Mouse (Mus musculus) liver, embryonic 14.5 days (tissue): ENCODE measurements around the gene Tex19.1. TPM values are rescaled to one million over a fixed set of nuclear protein-coding genes. Genes with fewer than 3 reads are reported as not detected.

Experiments
- ATAC-seq: fragments of 200-750 bp; cut with Nextera tagmentation; 2 replicates; pipeline ENCODE4 v1.8.0; 2017; ENCODE audit warnings: moderate number of reproducible peaks, mild to moderate bottlenecking, moderate library complexity; ENCODE audit not compliant: insufficient read depth
- DNase-seq, 3 experiments: peaks; one replicate each; pipeline ENCODE4 v3.0.0-alpha.2; 2012 to 2013; ENCODE audit warnings: low read depth in 3 of 3, low spot score in 3 of 3
- H3K27ac ChIP-seq: fragments of 300-500 bp; sonication (generic); 2 replicates; pipeline ENCODE4 v1.5.1; 2014; ENCODE audit warnings: moderate library complexity, mild to moderate bottlenecking, control low read depth, inconsistent platforms
- H3K27me3 ChIP-seq: fragments of 300-500 bp; sonication (generic); 2 replicates; pipeline ENCODE4 v1.6.1; 2014; ENCODE audit warnings: mild to moderate bottlenecking, low read length, moderate library complexity; ENCODE audit not compliant: control insufficient read depth, insufficient read depth
- H3K36me3 ChIP-seq: fragments of 300-500 bp; sonication (generic); replicated peaks from 2 replicates; pipeline ENCODE4 v1.6.1; 2014; ENCODE audit warnings: low read depth; ENCODE audit not compliant: control insufficient read depth, insufficient read depth
- H3K4me1 ChIP-seq, 2 experiments: fragments of 200-500 bp in 1 of 2; fragments of 300-500 bp in 1 of 2; sonication (generic) in 1 of 2; replicated peaks; 2 replicates each; pipeline ENCODE4 v1.6.1; 2012 to 2014; ENCODE audit warnings: antibody characterized with exemption in 1 of 2, inconsistent platforms in 1 of 2, low read length in 1 of 2; ENCODE audit not compliant: control insufficient read depth in 2 of 2, insufficient read depth in 2 of 2
- H3K4me2 ChIP-seq: fragments of 300-500 bp; sonication (generic); 2 replicates; pipeline ENCODE4 v1.6.1; 2014; ENCODE audit warnings: low read depth, mild to moderate bottlenecking, control low read depth, moderate library complexity
- H3K4me3 ChIP-seq, 2 experiments: fragments of 200-500 bp in 1 of 2; fragments of 300-500 bp in 1 of 2; sonication (generic) in 1 of 2; 2 replicates each; pipeline ENCODE4 v1.5.1; 2012 to 2014; ENCODE audit warnings: low read depth in 2 of 2, low read length in 2 of 2, mild to moderate bottlenecking in 2 of 2, control low read depth in 1 of 2, inconsistent platforms in 1 of 2, moderate library complexity in 1 of 2; ENCODE audit not compliant: insufficient read depth in 1 of 2
- H3K9ac ChIP-seq: fragments of 300-500 bp; sonication (generic); replicated peaks from 2 replicates; pipeline ENCODE4 v1.6.1; 2014; ENCODE audit warnings: mild to moderate bottlenecking, control low read depth, moderate library complexity
- H3K9me3 ChIP-seq: fragments of 300-500 bp; sonication (generic); 2 replicates; pipeline ENCODE4 v1.6.1; 2016; ENCODE audit warnings: low read length, mixed read lengths; ENCODE audit not compliant: control insufficient read depth
- CTCF ChIP-seq: IDR thresholded peaks from 2 replicates; pipeline ENCODE4 v1.5.1; 2016; ENCODE audit warnings: antibody characterized with exemption, low read depth, control low read depth
- EP300 ChIP-seq: IDR thresholded peaks from 2 replicates; pipeline ENCODE4 v1.6.1; 2016; ENCODE audit warnings: antibody characterized with exemption, low read depth
- WGBS: fragments of 180-500 bp; shearing (Covaris S2); extraction: QIAGEN DNeasy Blood & Tissue Kit; methylation state at CpG from one replicate; pipeline ENCODE4 v1.1.7; 2014; ENCODE audit not compliant: insufficient replicate concordance; 5-methylcytosine and 5-hydroxymethylcytosine counted together
- polyA plus RNA-seq, 2 experiments: library from polyadenylated mRNA; depleted of rRNA in 1 of 2; stranded (reverse) in 1 of 2; unstranded in 1 of 2; fragments of >200 nt; fragmentation: Nextera tagmentation in 1 of 2; extraction: Ambion mirVana in 1 of 2; gene quantifications; 2 replicates each; pipeline versions ENCODE4 v1.2.1 to v1.2.3; 2012 to 2014

Tex19.1 gene
- polyA plus RNA-seq, 2 experiments = 0.08 TPM; not detected in 1

DNA sequence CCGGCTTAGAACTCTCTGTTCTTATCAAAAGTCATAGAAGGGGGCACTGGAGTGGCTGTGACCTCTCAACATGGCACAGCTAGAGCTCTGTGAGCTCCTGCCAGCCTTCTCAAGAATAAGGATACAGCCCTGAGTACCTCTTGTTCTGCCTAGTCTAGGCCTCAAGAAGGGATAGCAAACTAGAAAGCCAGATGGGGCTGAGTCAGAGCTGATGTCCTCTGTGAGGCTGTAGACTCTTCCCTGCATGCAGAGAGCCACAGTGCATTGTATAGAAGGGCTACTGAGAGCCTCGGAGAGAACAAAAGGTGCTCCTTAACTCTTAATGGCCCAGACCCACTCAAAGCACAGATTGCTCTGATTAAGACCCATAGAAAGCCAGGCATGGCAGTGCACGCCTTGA lies 28.3 kb downstream of the Tex19.1 start:
- no peaks in the 10 kb centered on the region for H3K4me1 ChIP-seq
- no peak for ATAC-seq
- no peak for TF ChIP-seq EP300
- no peak for TF ChIP-seq CTCF
- H3K4me2 ChIP-seq = no peak overlapping the region
- no peaks in the 10 kb centered on the region for H3K9me3 ChIP-seq
- no peaks in the 10 kb centered on the region for H3K36me3 ChIP-seq
- H3K27ac ChIP-seq = no peak overlapping the region
- no peak overlapping the region for H3K4me3 ChIP-seq
- H3K27me3 ChIP-seq = no peaks in the 10 kb centered on the region
- DNase-seq = no peak
- H3K9ac ChIP-seq = no peak overlapping the region
- 50% methylated on average over 3 of the region's 3 CpGs for WGBS

DNA sequence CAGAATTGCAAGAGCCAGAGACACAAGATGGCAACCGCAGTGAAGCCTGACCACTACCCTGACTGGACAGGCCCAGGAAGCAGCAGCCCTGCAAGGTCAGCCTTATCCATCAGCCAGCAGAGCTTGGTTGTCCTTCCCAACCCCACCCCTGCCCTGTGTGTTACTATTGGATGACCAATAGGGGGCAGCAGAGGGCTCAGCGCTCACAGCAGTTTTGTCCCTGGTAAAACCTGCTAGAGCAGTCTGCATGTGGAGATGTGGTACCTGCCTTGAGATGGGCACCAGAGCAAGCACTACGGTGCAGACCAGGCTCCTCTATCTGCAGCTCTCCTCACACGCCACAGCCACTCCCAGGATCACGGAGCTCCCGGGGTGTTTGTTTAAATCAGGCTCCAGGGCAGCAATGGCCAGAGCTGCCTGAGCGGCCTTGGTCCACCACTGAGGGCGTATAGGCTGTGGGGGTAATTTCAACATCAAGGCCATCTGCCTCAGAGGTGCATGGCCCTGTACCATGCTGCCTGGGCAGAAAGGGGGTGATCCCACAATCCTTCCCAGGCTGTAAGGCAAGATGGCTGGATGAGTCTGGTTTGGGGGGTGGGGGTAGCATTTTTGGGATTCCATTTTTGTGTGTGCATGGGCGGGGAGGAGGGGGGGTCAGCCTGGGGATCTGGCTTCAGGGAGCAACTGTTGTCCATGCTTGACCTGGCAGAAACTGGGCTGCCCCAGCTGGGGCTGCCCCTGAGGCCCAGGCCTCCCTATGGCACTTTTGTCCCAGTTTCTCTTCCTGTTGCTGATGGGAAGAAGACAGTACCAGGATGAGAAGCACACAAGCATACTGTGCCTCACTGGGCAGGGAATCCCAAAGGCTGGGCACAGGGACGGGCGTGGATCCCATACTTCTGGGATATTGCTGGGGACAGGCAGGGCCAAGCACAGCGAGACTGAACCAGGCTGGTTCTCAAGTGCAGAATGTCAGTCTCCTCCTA lies 30.6 kb downstream of the Tex19.1 start:
- DNase-seq = peak; percentile 23 to 31 (median 24)
- TF ChIP-seq CTCF (peak; percentile 99), EP300 (no peak)
- 48% methylated on average over 12 of the region's 12 CpGs for WGBS
- H3K4me1 ChIP-seq = no peaks in the 10 kb centered on the region
- no peaks in the 10 kb centered on the region for H3K27me3 ChIP-seq
- no peak overlapping the region for H3K4me2 ChIP-seq
- no peaks in the 10 kb centered on the region for H3K9me3 ChIP-seq
- no peak overlapping the region for H3K9ac ChIP-seq
- H3K27ac ChIP-seq = no peak overlapping the region
- peak; percentile 57; the same call in 1 of the 2 replicates for ATAC-seq
- H3K4me3 ChIP-seq = no peak overlapping the region
- no peaks in the 10 kb centered on the region for H3K36me3 ChIP-seq

DNA sequence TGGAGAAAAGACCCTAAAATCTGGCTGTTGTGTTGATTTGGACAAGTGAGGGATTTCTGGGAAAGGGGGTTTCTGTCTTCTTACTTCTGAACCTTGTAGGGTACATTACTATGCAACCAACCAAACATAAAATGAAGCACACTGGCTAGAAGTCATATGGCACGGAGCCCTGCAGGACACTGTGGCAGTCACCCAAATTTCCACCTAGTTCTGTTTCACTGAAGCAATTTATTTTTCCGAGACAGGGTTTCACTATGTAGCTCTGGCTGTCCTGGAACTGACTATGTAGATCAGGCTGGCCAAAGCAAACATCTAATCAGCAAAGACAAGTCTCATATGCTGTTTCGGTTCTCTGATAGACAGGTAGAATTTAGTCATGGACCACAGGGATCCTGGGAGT lies 43.7 kb downstream of the Tex19.1 start:
- Histone ChIP-seq H3K9ac (no peak overlapping the region), H3K9me3 (no peaks in the 10 kb centered on the region), H3K36me3 (no peaks in the 10 kb centered on the region), H3K4me1 (no peaks in the 10 kb centered on the region), H3K27ac (no peak overlapping the region), H3K27me3 (no peaks in the 10 kb centered on the region), H3K4me3 (no peak overlapping the region), H3K4me2 (no peak overlapping the region)
- ATAC-seq = no peak
- no peak for DNase-seq
- WGBS = 67% methylated on average over 3 of the region's 3 CpGs
- TF ChIP-seq EP300 (no peak), CTCF (no peak)

DNA sequence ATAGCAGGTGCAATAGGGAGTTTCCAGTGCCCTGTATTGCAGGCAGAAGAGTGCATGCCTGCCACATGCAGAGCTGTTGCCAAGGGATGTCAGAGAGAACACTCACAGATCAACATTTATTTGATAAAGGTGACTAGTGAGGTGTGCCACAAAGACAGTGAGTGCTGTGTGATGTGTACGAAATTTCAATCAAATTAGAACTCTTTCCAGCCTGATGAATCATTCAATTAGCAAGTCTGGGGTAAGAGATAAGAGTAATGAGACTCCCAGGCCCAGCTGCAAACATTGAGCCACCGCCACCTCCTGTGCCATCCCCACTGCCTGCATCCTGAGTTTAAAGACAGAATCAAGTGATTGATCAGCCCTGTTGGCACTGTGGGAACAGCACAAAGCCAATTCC lies 46.8 kb downstream of the Tex19.1 start:
- TF ChIP-seq EP300 = no peak
- no peak for TF ChIP-seq CTCF
- no peaks in the 10 kb centered on the region for H3K27me3 ChIP-seq
- no peaks in the 10 kb centered on the region for H3K4me1 ChIP-seq
- no peak overlapping the region for H3K27ac ChIP-seq
- 25% methylated on average over 2 of the region's 2 CpGs for WGBS
- ATAC-seq (no peak), DNase-seq (no peak)
- no peaks in the 10 kb centered on the region for H3K36me3 ChIP-seq
- no peak overlapping the region for H3K9ac ChIP-seq
- H3K4me2 ChIP-seq = no peak overlapping the region
- H3K9me3 ChIP-seq = no peaks in the 10 kb centered on the region
- no peak overlapping the region for H3K4me3 ChIP-seq

DNA sequence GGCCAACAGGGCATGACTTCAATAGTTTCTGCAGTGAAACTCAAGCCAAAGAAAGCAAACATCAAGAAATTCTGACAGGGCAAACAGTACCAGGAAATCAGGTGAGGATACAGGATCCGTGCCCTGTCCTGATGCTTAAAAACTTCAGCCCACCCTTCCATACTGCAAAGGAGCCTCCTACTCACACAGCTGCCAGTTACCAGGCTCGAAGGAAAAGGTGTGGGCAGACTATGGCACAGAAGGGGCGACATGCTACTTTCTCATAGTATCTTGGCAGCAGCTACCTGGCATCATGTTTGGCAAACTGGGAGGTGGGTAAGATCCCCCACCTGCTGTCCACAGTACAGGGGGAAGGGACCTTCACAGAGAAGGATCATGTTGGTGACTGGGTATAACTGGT lies 47.5 kb downstream of the Tex19.1 start:
- 61% methylated on average over 3 of the region's 3 CpGs for WGBS
- no peak overlapping the region for H3K9ac ChIP-seq
- no peaks in the 10 kb centered on the region for H3K9me3 ChIP-seq
- no peak overlapping the region for H3K4me2 ChIP-seq
- no peak overlapping the region for H3K4me3 ChIP-seq
- H3K27me3 ChIP-seq = no peaks in the 10 kb centered on the region
- no peak for ATAC-seq
- DNase-seq = no peak
- H3K4me1 ChIP-seq = no peaks in the 10 kb centered on the region
- TF ChIP-seq CTCF (no peak), EP300 (no peak)
- no peak overlapping the region for H3K27ac ChIP-seq
- no peaks in the 10 kb centered on the region for H3K36me3 ChIP-seq

Other genes with a start within 250 kb of the Tex19.1 start
- gene Ccdc57, start 213.3 kb upstream of the Tex19.1 start, polyA plus RNA-seq (2012; rRNA removed) = 1.2 and 1.4 TPM in 2 replicates
- 1.3 and 1.4 TPM in 2 replicates for gene Ccdc57, start 213.3 kb upstream of the Tex19.1 start, polyA plus RNA-seq (2014; fragmentation: Nextera tagmentation; extraction: Ambion mirVana)
- 23.5 and 25.0 TPM in 2 replicates for gene Slc16a3, start 197.7 kb upstream of the Tex19.1 start, polyA plus RNA-seq (2012; rRNA removed)
- 25.8 and 31.6 TPM in 2 replicates for gene Slc16a3, start 197.7 kb upstream of the Tex19.1 start, polyA plus RNA-seq (2014; fragmentation: Nextera tagmentation; extraction: Ambion mirVana)
- gene Csnk1d, start 154.8 kb upstream of the Tex19.1 start, polyA plus RNA-seq (2012; rRNA removed) = 22.5 and 27.0 TPM in 2 replicates
- gene Csnk1d, start 154.8 kb upstream of the Tex19.1 start, polyA plus RNA-seq (2014; fragmentation: Nextera tagmentation; extraction: Ambion mirVana) = 17.1 and 19.6 TPM in 2 replicates
- gene Cd7, start 106.7 kb upstream of the Tex19.1 start, polyA plus RNA-seq (2012; rRNA removed) = 0.37 and 0.54 TPM in 2 replicates
- gene Cd7, start 106.7 kb upstream of the Tex19.1 start, polyA plus RNA-seq (2014; fragmentation: Nextera tagmentation; extraction: Ambion mirVana) = 0.56 and 0.57 TPM in 2 replicates
- gene Sectm1b, start 82.6 kb upstream of the Tex19.1 start, polyA plus RNA-seq (2012; rRNA removed) = 0.05 and 0.08 TPM in 2 replicates
- gene Sectm1b, start 82.6 kb upstream of the Tex19.1 start, polyA plus RNA-seq (2014; fragmentation: Nextera tagmentation; extraction: Ambion mirVana) = 0.04 TPM in 1 of 2 replicates, not detected in the other
- gene Sectm1a, start 64.9 kb upstream of the Tex19.1 start, polyA plus RNA-seq (2012; rRNA removed) = 1.0 and 1.3 TPM in 2 replicates
- gene Sectm1a, start 64.9 kb upstream of the Tex19.1 start, polyA plus RNA-seq (2014; fragmentation: Nextera tagmentation; extraction: Ambion mirVana) = 0.61 and 1.0 TPM in 2 replicates
- 0.08 and 0.10 TPM in 2 replicates for gene Tex19.2, start 27.5 kb upstream of the Tex19.1 start, polyA plus RNA-seq (2012; rRNA removed)
- not detected in 2 replicates for gene Tex19.2, start 27.5 kb upstream of the Tex19.1 start, polyA plus RNA-seq (2014; fragmentation: Nextera tagmentation; extraction: Ambion mirVana)
- not detected in 2 replicates for gene Uts2r, start 14.1 kb downstream of the Tex19.1 start, polyA plus RNA-seq (2012; rRNA removed)
- not detected in 2 replicates for gene Uts2r, start 14.1 kb downstream of the Tex19.1 start, polyA plus RNA-seq (2014; fragmentation: Nextera tagmentation; extraction: Ambion mirVana)
- 7.4 and 8.1 TPM in 2 replicates for gene Hexdc, start 58.3 kb downstream of the Tex19.1 start, polyA plus RNA-seq (2012; rRNA removed)
- gene Hexdc, start 58.3 kb downstream of the Tex19.1 start, polyA plus RNA-seq (2014; fragmentation: Nextera tagmentation; extraction: Ambion mirVana) = 2.3 and 2.7 TPM in 2 replicates
- gene Ogfod3, start 58.6 kb downstream of the Tex19.1 start, polyA plus RNA-seq (2012; rRNA removed) = 4.0 and 5.6 TPM in 2 replicates
- 13.3 and 15.3 TPM in 2 replicates for gene Ogfod3, start 58.6 kb downstream of the Tex19.1 start, polyA plus RNA-seq (2014; fragmentation: Nextera tagmentation; extraction: Ambion mirVana)
- 14.8 and 16.1 TPM in 2 replicates for gene Cybc1, start 83.2 kb downstream of the Tex19.1 start, polyA plus RNA-seq (2012; rRNA removed)
- gene Cybc1, start 83.2 kb downstream of the Tex19.1 start, polyA plus RNA-seq (2014; fragmentation: Nextera tagmentation; extraction: Ambion mirVana) = 19.7 and 20.3 TPM in 2 replicates
- 27.9 and 46.6 TPM in 2 replicates for gene Narf, start 91.1 kb downstream of the Tex19.1 start, polyA plus RNA-seq (2012; rRNA removed)
- 108 and 110 TPM in 2 replicates for gene Narf, start 91.1 kb downstream of the Tex19.1 start, polyA plus RNA-seq (2014; fragmentation: Nextera tagmentation; extraction: Ambion mirVana)
- gene Foxk2, start 113.8 kb downstream of the Tex19.1 start, polyA plus RNA-seq (2012; rRNA removed) = 9.9 and 10.0 TPM in 2 replicates
- 3.1 and 4.2 TPM in 2 replicates for gene Foxk2, start 113.8 kb downstream of the Tex19.1 start, polyA plus RNA-seq (2014; fragmentation: Nextera tagmentation; extraction: Ambion mirVana)
- gene Wdr45b, start 208.3 kb downstream of the Tex19.1 start, polyA plus RNA-seq (2012; rRNA removed) = 13.9 and 15.3 TPM in 2 replicates
- 19.5 and 19.7 TPM in 2 replicates for gene Wdr45b, start 208.3 kb downstream of the Tex19.1 start, polyA plus RNA-seq (2014; fragmentation: Nextera tagmentation; extraction: Ambion mirVana)
- 0.14 and 0.30 TPM in 2 replicates for gene Rab40b, start 242.1 kb downstream of the Tex19.1 start, polyA plus RNA-seq (2012; rRNA removed)
- 0.21 and 0.55 TPM in 2 replicates for gene Rab40b, start 242.1 kb downstream of the Tex19.1 start, polyA plus RNA-seq (2014; fragmentation: Nextera tagmentation; extraction: Ambion mirVana)